Mouse (Mus musculus) mesoderm, embryonic 11.5 days (tissue): Measurements from ENCODE around the gene Apoc2.

ENCODE experiments used
- DNase-seq: peaks from one replicate; pipeline ENCODE4 v3.0.0-alpha.2; 2012; ENCODE audit warnings: low read depth, low spot score

The Apoc2 gene

GRCm38 (mm10) chr7:19678901-19679300, 1.2 kb upstream of the Apoc2 start:
- DNase-seq, result no peak

GRCm38 (mm10) chr7:19676662-19677061, 1.1 kb downstream of the Apoc2 start:
- DNase-seq, result no peak

- no peak for DNase-seq
Measured at GRCm38 (mm10) chr7:19675824-19676223, 1.9 kb downstream of the Apoc2 start.

- no peak for DNase-seq
Measured at GRCm38 (mm10) chr7:19673083-19673699, 4.5 kb downstream of the Apoc2 start.

GRCm38 (mm10) chr7:19671511-19671910, 6.2 kb downstream of the Apoc2 start:
- DNase-seq, result no peak

GRCm38 (mm10) chr7:19668947-19669721, 8.6 kb downstream of the Apoc2 start:
- DNase-seq, result peak; percentile 93

- DNase-seq, result no peak
Measured at GRCm38 (mm10) chr7:19667434-19667833, 10.3 kb downstream of the Apoc2 start.

GRCm38 (mm10) chr7:19666750-19667149, 11.0 kb downstream of the Apoc2 start:
- DNase-seq, result no peak

- DNase-seq, result peak; percentile 98
Measured at GRCm38 (mm10) chr7:19664955-19665841, 12.5 kb downstream of the Apoc2 start, which contains the start of gene Clptm1. TSS of gene Clptm1 (minus strand) at chr7:19665033.

- DNase-seq, result no peak
Measured at GRCm38 (mm10) chr7:19664455-19664954, 13.2 kb downstream of the Apoc2 start.

GRCm38 (mm10) chr7:19663940-19664339, 13.8 kb downstream of the Apoc2 start:
- no peak for DNase-seq

GRCm38 (mm10) chr7:19652614-19653013, 25.1 kb downstream of the Apoc2 start:
- DNase-seq, result no peak

GRCm38 (mm10) chr7:19651063-19651786, 26.5 kb downstream of the Apoc2 start:
- no peak for DNase-seq

- no peak for DNase-seq
Measured at GRCm38 (mm10) chr7:19641223-19641622, 36.5 kb downstream of the Apoc2 start.

GRCm38 (mm10) chr7:19635074-19635827, 42.5 kb downstream of the Apoc2 start:
- DNase-seq, result no peak

GRCm38 (mm10) chr7:19634591-19634990, 43.1 kb downstream of the Apoc2 start:
- DNase-seq, result no peak

GRCm38 (mm10) chr7:19633855-19634254, 43.9 kb downstream of the Apoc2 start:
- DNase-seq, result no peak

GRCm38 (mm10) chr7:19633197-19633596, 44.5 kb downstream of the Apoc2 start:
- DNase-seq, result no peak

- no peak for DNase-seq
Measured at GRCm38 (mm10) chr7:19632720-19633119, 45.0 kb downstream of the Apoc2 start.

GRCm38 (mm10) chr7:19632275-19632674, 45.5 kb downstream of the Apoc2 start:
- DNase-seq, result no peak

GRCm38 (mm10) chr7:19629361-19629734, 48.4 kb downstream of the Apoc2 start, which contains the start of gene Relb:
TSS of gene Relb (minus strand) at chr7:19629438.
- DNase-seq, result peak; percentile 91
